Mouse (Mus musculus) left cerebral cortex, postnatal 4 days (tissue): ENCODE measurements at regions not wholly inside any gene's neighbourhood (a gene's known extent, or its start where the extent isn't known, plus 50 kb on each side); places are given as distances from the start of the nearest gene placed in this dataset.
A peak's percentile ranks its signal among the peaks of the same experiment; 100 is the strongest.

Experiments used
- DNase-seq: peaks from one replicate; pipeline ENCODE4 v3.0.0-alpha.2; 2022
- intact Hi-C: fragments of 180-260 bp; cut with DNase I; formaldehyde crosslinking; loops from one replicate; pipeline ENCODE4 v1.15.1; 2025

- intact Hi-C loops, result no loop called here
- no peak for DNase-seq
Measured at GRCm38 (mm10) chr19:26208760-26209159, 396.1 kb upstream of the Smarca2 start.

GRCm38 (mm10) chr19:26234539-26234938 is 370.3 kb upstream of the Smarca2 start:
- DNase-seq, result no peak
- intact Hi-C loops, result no loop called here

- DNase-seq, result no peak
- intact Hi-C loops, result no loop called here
Measured at GRCm38 (mm10) chr19:26244067-26244466, 360.8 kb upstream of the Smarca2 start.

GRCm38 (mm10) chr19:26249751-26250150 is 355.1 kb upstream of the Smarca2 start:
- intact Hi-C loops, result no loop called here
- no peak for DNase-seq

GRCm38 (mm10) chr19:26258677-26259076 is 346.2 kb upstream of the Smarca2 start:
- intact Hi-C loops, result no loop called here
- peak; percentile 45 for DNase-seq

- intact Hi-C loops, result no loop called here
- DNase-seq, result no peak
Measured at GRCm38 (mm10) chr19:26261530-26261929, 343.3 kb upstream of the Smarca2 start.

- intact Hi-C loops, result no loop called here
- no peak for DNase-seq
Measured at GRCm38 (mm10) chr19:26296360-26296759, 308.5 kb upstream of the Smarca2 start.

GRCm38 (mm10) chr19:26308477-26309135 is 296.2 kb upstream of the Smarca2 start:
- intact Hi-C loops, result no loop called here
- no peak for DNase-seq

GRCm38 (mm10) chr19:26318977-26319376 is 285.9 kb upstream of the Smarca2 start:
- intact Hi-C loops, result no loop called here
- peak; percentile 1 for DNase-seq

GRCm38 (mm10) chr19:26323682-26324081 is 281.2 kb upstream of the Smarca2 start:
- intact Hi-C loops, result no loop called here
- no peak for DNase-seq

GRCm38 (mm10) chr19:26339120-26339519 is 265.7 kb upstream of the Smarca2 start:
- no peak for DNase-seq
- intact Hi-C loops, result no loop called here

- peak; percentile 17 for DNase-seq
Measured at GRCm38 (mm10) chr19:26340155-26340554, 264.7 kb upstream of the Smarca2 start.

GRCm38 (mm10) chr19:26355054-26355453 is 249.8 kb upstream of the Smarca2 start:
- no peak for DNase-seq
- intact Hi-C loops, result no loop called here

More at GRCm38 (mm10) chr19:26340155-26340554, 264.7 kb upstream of the Smarca2 start:
- intact Hi-C loops, result no loop called here

- intact Hi-C loops, result loop anchor here (10.0 kb wide), 1 partner anchor 221 kb away; the partner anchor contains the start of gene Smarca2
- no peak for DNase-seq
Measured at GRCm38 (mm10) chr19:26383961-26384381, 220.9 kb upstream of the Smarca2 start.

GRCm38 (mm10) chr19:26386075-26386474 is 218.8 kb upstream of the Smarca2 start:
- intact Hi-C loops, result loop anchor here (10.0 kb wide), 1 partner anchor 219 kb away; the partner anchor contains the start of gene Smarca2
- no peak for DNase-seq

- DNase-seq, result no peak
- intact Hi-C loops, result no loop called here
Measured at GRCm38 (mm10) chr19:26412684-26413083, 192.2 kb upstream of the Smarca2 start.

GRCm38 (mm10) chr19:26414476-26415024 is 190.3 kb upstream of the Smarca2 start:
- intact Hi-C loops, result no loop called here
- no peak for DNase-seq

- intact Hi-C loops, result no loop called here
- no peak for DNase-seq
Measured at GRCm38 (mm10) chr19:26419781-26420180, 185.1 kb upstream of the Smarca2 start.

- intact Hi-C loops, result no loop called here
- no peak for DNase-seq
Measured at GRCm38 (mm10) chr19:26439163-26439562, 165.7 kb upstream of the Smarca2 start.

- DNase-seq, result no peak
- intact Hi-C loops, result no loop called here
Measured at GRCm38 (mm10) chr19:26445309-26445708, 159.5 kb upstream of the Smarca2 start.

- intact Hi-C loops, result no loop called here
- peak; percentile 40 for DNase-seq
Measured at GRCm38 (mm10) chr19:26447427-26448023, 157.3 kb upstream of the Smarca2 start.

GRCm38 (mm10) chr19:26461712-26462111 is 143.1 kb upstream of the Smarca2 start:
- intact Hi-C loops, result no loop called here
- DNase-seq, result no peak
